Mouse (Mus musculus) neutrophil, adult 5-6 weeks (primary cell): Measurements from ENCODE around the gene Rpl13. TPM values are rescaled to one million over a fixed set of nuclear protein-coding genes. Genes with fewer than 3 reads are reported as not detected.
A peak's percentile ranks its signal among the peaks of the same experiment; 100 is the strongest.

Experiments used
- ATAC-seq: fragments of 151-379, 151-347 bp; 2 replicates; pipeline ENCODE4 v1.8.0; 2017; ENCODE audit warnings: mild to moderate bottlenecking, moderate TSS enrichment; ENCODE audit not compliant: insufficient number of reproducible peaks, poor library complexity, low FRiP score, severe bottlenecking; ENCODE audit errors: extremely low read depth
- total RNA-seq: library from RNA; stranded (forward); fragments of 200-1000 nt; gene quantifications from 2 replicates; pipeline ENCODE4 v1.2.3, GENCODE M21; 2017

Gene Rpl13
- total RNA-seq, 1 experiment from 2014 or later, result 1,023 TPM

DNA sequence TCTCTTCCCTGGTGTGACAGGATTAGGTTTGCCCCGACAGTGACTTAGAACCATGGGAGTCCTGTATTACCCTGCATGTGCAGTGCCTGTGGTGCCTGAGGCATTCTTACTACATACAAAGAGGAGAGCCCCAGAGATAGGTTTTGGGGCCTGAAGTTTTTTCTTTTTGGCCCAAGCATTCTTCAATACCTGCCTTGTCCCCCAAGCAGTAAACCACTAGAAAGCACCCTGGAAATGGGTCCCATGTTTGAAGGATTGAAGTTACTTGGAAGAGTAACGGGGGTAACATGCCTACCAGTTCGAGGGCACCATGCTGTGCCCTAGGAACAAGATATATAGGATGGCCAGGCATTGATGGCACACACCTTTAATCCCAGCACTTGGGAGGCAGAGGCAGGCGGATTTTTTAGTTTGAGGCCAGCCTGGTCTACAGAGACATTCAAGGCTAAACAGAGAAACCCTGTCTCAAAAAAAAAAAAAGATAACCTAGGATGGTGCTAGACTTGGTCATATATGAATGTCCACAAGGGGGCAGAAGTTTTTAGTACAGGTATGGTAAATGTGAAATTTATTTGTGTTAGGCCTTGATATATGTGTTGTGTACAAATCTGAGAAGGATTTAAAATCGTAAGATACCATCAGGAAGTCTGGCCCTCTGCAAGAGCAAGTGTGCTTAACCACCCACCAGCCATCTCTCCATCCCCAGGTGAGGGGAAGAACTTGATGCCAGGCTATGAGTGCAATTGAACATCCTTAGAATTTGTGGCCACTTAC is 3.6 kb downstream of the Rpl13 start:
- 0 out of 2 replicates have a peak, but pooled peaks have one; percentile 17 for ATAC-seq

DNA sequence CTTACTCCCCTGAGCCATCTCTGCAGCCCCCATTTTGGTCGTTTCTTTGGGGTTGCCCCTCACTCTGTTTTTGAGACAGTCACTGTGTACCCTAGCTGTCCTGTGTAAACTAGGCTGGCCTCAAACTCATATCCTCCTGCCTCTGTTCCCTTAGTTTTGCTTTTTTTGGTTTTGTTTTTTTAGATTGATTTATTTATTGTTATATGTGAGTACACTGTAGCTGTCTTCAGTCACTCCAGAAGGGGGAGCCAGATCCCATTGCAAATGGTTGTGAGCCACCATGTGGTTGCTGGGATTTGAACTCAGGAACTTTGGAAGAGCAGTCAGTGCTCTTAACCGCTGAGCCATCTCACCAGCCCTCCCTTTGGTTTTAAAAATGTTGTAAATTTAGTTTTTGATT is 4.4 kb downstream of the Rpl13 start:
- no peak for ATAC-seq

DNA sequence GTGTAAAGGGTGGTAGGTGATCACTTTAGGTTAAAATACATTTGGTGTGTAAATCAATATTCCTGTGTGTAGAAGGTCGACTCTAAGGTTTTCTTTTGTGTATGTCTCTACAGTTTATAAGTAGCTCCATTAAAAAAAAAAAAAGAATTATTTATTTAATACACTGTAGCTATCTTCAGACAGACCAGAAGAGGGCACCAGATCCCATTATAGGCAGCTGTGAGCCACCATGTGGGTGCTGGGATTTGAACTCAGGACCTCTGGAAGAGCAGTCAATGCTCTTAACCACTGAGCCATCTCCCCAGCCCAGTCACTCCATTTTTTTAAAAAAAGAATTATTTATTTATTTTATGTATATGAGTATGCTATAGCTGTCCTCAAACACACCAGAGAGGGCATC is 5.9 kb downstream of the Rpl13 start:
- ATAC-seq, result no peak

DNA sequence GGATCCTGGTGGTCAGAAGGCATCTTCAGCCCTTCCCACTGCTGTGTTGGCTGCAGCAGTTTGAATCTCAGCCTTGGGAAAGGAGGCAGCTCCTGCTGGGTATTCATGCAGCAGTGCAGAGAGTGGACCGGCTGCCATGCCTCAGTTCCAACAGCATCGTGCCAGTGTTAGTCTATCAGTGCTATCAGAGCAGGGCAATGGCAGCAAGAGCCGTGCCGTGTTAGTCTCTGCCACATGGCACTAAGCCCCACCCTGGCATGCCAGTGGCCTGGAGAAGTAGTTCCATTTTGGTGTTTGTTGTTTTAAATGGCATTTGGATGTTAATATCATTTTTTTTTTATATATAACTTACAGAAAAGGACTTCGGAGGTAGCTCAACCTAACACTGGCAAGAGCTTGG is 6.8 kb downstream of the Rpl13 start:
- ATAC-seq, result no peak

DNA sequence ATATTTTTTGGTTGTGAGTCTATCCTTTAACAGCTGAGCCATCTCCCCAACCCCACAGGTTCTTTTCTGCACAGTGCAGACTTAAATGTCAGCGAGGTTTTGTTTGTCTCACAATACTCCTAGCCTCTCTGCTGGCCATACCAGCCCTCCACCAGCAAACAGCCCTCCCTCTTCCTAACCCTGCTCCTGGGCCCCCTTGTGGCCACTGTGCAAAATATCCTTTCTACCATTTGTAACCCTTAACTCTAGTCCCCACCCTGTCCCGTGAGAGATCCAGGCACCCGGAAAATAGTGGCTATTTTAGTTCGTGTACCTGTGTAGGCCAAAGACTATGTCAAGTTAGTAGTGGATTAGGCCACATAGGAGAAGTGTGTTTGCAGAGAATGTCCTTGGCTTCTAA is 8.5 kb downstream of the Rpl13 start:
- ATAC-seq, result peak; percentile 82

DNA sequence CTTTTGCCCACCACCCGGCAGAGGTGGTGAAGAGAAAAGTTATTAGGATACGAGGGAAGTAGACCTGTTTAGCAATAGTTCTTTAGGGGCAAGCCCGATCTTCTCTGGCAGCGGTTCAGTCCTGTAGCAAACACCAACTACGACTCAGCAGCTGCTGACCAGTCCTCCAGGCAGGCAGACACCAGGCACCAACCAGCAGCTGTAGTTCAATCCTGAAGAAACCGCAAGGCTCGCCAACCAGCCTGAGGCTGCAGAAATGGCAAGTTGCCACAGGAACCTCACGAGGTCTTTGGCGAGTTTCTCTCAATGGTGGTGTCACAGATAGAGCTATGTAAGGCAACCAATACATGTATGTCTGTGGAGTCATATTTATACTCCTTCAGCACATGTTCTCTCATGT is 10.7 kb downstream of the Rpl13 start:
- ATAC-seq, result no peak

DNA sequence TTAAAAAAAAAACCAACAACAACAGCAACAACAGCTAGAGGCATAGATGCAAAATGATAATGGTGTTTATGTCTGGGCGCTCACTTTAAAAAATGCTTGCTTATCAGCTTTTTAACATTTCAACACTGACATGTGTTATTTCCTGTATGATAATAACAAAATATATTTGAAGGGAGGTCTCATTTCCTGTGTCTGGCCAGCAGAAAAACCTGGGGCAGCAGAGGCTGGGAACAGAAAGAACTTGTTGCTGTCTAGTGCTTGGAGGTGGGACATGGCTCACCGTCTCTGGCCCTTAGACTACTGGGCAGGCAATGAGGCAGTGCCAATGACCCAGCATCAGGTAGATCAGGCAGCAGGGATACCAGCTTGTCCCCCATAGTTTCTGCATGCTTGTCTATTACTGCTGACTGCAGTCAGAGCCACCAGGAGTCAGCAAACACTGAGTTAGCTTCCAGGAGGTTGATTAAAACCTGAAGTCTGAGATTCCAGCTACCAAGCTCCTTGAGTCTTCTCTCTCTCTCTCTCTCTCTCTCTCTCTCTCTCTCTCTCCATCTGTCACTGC is 11.8 kb downstream of the Rpl13 start:
- no peak for ATAC-seq

DNA sequence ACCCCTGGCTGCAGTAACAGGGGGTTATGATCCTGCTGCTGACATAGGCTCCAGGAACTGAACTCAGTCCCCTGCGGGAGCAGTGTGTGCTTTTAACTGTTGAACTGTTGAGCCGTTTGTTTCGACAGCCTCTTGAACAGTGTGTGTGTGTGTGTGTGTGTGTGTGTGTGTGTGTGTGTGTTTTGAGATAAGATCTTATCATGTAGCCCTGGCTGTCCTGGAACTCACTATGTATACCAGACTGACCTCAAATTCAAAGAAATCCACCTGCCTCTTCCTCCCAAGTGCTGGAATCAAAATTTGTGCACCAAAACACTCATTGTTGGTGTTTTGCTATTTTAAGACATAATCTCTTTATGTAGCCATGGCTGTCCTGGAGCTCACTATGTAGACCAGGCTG is 12.5 kb downstream of the Rpl13 start:
- no peak for ATAC-seq

DNA sequence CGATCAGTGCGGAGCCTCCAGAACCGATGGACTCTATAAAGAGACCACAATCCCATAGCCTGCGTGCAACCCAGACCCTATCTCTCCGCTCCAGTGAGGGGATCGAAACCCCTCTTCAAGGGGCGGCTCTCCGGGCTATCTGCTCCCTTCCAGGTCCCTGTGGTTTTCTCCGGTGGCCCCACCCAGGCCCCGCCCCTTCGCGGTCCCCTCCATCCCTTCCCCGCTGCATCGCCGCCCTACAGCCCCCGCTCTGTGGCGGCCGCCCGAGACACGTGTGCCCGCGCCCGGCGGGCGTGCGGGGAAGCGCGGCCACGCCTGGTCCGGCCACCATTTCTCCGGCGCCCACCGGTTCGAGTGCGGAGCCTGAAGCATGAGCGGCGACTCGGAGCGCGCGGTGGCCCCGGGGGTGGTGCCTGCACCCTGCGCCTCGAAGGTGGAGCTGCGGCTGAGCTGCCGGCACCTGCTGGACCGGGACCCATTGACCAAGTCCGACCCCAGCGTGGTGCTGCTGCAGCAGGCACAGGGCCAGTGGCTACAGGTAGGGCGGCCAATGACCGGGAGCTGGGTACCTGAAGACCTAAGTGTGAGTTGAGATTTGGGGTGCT is 15.1 kb downstream of the Rpl13 start, which contains the start of gene Cpne7:
Cpne7 (plus strand) TSS at position 248 of the 605 bp plus-strand sequence.
- peak; percentile 9; the same call in 1 of the 2 replicates for ATAC-seq

DNA sequence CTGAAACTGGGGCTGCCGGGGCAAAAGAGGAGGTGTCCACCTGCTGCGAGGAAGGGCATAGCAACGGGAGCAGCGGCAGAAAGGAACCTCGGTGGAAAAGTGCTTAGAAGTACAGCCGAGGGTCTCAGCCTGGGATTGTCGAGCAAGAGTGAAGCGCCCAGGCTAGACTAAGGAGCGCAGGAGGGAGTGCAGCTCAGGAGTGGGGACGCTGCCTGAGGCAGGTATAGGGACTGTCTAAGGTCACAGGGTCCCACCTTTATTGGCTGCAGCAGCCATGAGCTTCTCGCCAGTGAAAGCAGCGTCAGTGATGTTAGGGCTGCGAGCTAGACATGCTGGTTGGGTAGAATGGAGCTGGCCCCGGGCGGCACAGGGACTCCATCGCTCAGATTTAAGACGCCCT is 15.6 kb downstream of the Rpl13 start:
- ATAC-seq, result no peak

DNA sequence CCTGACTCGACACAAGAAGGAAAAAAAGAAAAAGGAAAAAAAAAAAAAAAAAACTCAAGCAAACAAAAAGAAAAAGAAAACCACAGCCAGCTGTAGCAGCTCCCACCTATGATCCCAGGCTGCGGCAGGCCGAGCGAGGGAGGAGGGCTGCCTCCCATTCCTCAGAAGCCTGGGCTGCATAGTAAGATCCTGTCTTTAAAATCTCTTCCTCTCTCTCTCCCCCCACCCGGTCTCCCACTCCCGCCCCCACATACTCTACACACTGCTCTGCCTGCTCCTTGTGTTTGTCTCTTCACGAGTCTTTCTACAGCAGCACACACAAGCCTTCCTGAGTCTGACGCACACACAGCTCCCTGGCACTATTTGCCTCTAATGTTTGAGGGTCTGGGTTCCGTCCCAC is 19.9 kb downstream of the Rpl13 start:
- ATAC-seq, result no peak

DNA sequence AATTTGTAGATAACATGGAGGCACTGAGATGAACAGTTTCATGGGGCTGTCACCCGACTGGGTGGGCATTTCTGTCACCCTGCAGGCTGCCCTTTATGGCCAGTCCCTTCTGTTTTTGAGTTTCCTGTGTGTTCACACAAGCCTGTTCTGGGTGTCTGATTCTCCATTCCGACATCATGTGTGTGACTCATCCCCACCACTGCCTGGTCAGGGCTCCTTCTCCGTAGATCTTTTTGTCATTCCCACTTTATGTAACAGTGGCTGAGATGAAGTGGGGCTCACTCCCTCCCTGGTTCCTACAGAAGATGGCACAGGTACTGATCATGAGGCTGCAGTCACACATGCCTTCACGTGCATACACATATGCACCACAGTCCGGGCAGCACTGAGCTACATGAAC is 20.5 kb downstream of the Rpl13 start:
- no peak for ATAC-seq

DNA sequence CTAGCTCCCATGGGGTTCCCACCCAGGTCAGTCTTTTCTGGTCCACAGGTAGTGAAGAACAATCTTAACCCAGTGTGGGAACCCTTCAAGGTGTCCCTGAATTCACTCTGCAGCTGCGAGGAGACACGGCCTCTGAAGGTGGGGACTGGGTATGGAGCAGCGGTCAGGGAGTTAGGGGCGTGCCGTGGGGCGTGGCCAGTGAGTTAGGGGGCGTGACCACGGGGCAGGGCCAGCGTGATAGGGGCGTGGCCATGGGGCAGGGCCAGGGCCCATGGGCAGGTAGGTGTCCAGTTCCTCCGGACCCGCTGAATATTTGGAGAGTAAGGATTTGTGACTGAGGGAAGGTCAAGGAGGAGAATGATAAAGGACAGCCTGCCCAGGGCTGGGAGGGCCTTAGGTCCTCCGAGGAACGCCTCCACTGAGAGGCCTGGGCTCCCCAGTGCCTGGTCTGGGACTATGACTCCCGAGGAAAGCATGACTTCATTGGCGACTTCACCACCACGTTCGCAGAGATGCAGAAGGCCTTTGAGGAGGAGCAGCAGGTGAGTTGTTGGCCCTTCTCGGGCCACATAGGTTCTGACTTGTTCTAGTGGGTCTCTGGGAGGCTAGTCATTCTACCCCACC is 24.2 kb downstream of the Rpl13 start:
- ATAC-seq, result no peak

DNA sequence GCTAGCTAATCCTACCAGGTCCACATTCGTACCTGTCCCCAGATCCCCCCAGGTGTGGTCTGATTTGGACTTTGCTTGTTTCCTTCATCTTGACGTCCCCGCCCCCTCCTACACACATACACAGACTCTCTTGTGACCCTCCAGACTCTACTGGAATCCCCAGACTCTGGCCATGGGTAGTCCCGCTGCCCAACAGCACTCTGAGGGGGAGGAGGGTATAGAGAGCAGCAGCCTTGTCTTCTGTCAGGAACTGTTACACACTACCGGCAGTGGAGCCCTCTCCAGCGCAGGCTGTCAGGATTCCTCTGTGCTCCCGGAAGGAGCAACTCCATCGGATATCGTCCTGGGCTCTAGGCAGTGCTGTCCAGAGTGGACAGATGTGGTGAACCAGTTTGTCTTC is 28.9 kb downstream of the Rpl13 start:
- no peak for ATAC-seq

DNA sequence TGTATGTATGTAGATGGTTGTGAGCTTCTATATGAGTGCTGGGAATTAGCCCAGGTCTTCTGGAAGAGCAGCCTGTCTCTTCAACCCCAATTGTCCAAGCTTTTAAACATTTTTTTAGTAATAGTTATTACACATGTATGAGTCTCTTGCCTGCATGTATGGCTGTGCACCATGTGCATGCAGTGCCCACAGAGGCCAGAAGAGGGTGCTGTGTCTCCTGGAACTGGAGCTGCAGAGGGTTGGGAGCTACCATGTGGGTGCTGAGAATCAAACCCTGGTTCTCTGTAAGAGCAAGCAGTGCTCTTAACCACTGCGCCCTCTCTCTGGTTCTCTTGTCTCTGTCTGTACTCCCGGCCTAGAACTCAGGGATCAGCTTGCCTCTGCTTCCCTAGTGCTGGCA is 30.8 kb downstream of the Rpl13 start:
- ATAC-seq, result no peak

DNA sequence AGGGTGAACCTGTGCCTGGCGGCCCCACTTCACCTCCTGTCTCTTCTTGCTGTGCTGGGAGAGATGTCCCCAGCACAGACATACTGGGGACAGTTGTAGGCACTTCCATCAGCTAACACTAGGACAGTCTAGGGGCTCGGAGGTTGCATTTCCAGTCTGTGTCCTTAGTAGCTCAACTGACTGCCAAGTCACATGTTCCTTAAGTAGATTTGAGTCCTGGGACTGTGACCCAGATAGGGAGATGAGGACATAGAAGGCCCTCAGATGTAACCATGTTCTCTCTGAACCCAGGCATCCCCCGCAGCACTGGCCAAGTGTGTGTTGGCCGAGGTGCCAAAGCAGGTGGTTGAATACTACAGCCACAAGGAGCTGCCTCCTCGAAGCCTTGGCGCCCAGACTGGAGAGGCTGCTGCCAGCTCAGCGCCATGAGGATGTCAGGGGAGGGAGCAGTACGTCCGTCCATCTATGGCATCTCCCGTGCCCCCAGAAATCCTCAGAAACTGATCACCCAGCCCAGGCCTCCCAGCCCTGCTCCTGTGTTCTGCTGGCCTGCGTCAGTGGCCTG is 32.1 kb downstream of the Rpl13 start:
- no peak for ATAC-seq

DNA sequence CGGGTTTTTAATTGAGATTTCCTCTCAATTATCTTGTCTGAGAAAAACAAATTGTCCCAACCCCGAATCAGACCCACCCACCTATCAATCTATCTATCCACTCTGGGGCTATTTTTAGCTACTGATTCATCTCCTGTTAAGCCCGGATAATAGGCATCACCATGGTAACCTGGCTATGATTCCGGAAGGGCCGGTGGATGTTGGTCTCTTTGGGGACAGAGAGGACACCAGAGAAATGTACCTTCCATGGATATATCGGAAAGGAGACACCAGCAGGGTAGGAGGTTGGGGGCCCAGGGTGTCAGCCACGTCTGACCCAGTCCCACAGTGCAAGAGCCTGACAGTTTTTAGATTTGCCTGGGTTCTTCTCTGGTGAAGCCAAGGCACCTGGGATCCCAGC is 33.3 kb downstream of the Rpl13 start:
- ATAC-seq, result no peak

DNA sequence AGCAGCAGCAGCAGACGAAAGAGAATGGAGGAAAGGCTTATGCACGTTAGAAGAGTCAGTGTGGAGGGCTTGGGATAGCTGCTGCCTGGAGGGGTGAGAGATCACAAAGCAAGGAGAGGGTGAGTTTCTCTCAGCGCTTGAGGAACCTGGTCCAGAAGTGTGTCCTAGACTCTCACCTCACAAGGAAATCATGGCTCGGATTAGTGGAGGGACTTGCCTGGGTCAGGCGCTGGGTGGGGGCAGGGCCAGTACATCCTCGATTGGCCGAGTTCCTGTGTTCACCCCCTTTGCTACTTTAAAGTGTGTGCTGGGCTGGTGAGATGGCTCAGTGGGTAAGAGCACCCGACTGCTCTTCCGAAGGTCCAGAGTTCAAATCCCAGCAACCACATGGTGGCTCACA is 33.7 kb downstream of the Rpl13 start:
- no peak for ATAC-seq

DNA sequence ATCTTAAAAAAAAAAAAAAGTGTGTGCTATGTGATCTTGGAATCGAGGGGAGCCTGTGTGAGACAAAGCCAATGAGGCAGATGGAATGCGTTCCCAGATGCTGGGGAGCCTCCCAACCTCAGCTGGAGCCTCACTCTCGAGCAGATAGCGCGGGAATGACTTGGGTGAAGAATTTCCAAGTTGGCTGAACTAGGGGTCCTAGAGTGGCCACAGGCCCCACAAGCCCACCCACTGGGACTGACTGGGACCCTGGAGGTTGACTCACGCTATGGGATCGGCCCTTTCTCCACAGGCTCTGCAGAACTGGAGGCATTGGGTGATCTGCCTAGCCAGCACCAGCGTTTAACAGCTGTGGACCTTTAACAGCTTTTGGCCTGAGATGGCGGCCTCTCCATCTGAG is 34.1 kb downstream of the Rpl13 start:
- no peak for ATAC-seq

DNA sequence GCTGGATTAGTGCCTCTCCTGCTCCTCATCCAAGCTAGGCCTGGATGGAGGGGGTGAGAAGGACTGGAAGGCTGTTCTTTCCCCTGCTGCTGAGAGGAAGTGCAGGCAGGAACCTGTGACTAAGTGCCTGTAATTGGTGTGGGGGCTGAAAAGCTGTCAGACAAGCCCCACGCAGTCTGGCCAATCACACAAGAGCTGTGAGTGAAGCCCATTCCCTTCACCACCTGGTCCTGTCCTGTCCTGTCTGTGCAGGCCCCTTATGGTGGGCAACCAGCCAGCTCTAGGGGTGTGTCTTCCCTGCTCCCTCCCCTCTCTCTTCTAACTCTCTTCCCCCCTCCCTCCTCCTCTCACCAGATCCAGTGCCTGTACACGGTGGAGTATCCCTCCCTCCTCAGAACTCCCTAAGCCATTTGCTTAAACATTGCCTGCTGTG is 35.5 kb downstream of the Rpl13 start:
- ATAC-seq, result no peak
